Mouse (Mus musculus): ENCODE data around the gene Zfp827. TPM values are rescaled to one million over a fixed set of nuclear protein-coding genes. Genes with fewer than 3 reads are reported as not detected.

Zfp827 gene
- polyA plus RNA-seq, 1 experiment from 2014 or later = 5.2 TPM

DNA sequence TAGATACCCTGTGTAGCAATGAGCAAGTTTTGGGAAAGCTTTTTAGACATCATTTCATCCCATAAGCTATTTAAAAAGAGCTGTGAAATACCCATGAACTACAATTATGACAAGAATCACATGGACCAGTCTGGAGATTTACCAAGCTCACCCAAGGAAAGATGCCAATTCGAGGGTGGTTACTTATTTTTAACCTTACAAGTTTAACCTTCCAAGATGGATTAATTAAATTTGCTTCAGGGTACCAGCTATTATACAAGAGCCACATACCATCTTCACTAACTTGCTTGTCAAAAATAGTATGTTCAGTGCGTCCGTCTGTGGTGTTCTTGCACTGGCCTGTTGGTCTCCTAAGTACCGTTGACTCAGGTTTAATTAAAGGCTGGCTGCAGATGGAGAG lies 123.4 kb downstream of the Zfp827 start:
- no peak for ATAC-seq (replicated peaks; ENCODE audit: extremely low read depth, insufficient read depth, low FRiP score)
- WGBS = 86% methylated on average over 4 of the region's 4 CpGs

DNA sequence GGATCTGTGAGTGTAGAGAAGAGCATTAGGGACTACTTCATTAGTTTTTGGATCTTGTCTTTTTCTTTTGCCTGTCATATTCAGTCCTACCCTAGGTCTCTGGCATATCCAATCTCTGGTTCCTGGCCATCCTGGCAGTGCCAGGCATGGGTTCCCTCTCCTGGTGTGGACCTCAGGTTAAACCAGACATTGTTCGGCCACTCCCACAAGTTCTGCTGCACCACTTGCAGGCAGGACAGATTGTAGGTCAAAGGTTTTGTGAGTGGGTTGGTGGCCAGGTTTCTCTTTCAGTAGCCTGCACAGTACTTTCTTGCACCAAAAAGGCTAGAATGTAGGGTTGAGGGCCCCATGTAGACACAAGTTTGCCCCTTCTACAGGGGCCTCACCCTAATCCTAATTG lies 125.0 kb downstream of the Zfp827 start:
- H3K9me3 ChIP-seq (replicated peaks; ENCODE audit: control insufficient read depth, low read length) = no peaks in the 10 kb centered on the region
- no peak overlapping the region for H3K27ac ChIP-seq (ENCODE audit: low read length)
- H3K27me3 ChIP-seq (ENCODE audit: control insufficient read depth, insufficient read depth, low read length) = no peaks in the 10 kb centered on the region
- no peak overlapping the region for H3K9ac ChIP-seq (ENCODE audit: low read length)
- peaks cover 6% of the 10 kb centered on the region for H3K36me3 ChIP-seq (ENCODE audit: control insufficient read depth, insufficient read depth)
- peaks cover 1% of the 10 kb centered on the region; the same call in 1 of the 2 replicates for H3K4me1 ChIP-seq (ENCODE audit: control insufficient read depth, insufficient read depth, low read length)
- H3K4me2 ChIP-seq (ENCODE audit: low read depth, low read length) = no peak overlapping the region
- WGBS = 89% methylated on average over 1 of the region's 1 CpGs
- no peak for ATAC-seq (replicated peaks; ENCODE audit: extremely low read depth, insufficient read depth, low FRiP score)
- H3K4me3 ChIP-seq (ENCODE audit: low read length) = no peak overlapping the region

More for the DNA sequence above, 123.4 kb downstream of the Zfp827 start:
- Histone ChIP-seq H3K36me3 (ENCODE audit: control insufficient read depth, insufficient read depth) (peaks cover 4% of the 10 kb centered on the region), H3K27me3 (ENCODE audit: control insufficient read depth, insufficient read depth, low read length) (no peaks in the 10 kb centered on the region), H3K4me2 (ENCODE audit: low read depth, low read length) (no peak overlapping the region), H3K27ac (ENCODE audit: low read length) (no peak overlapping the region), H3K9me3 (replicated peaks; ENCODE audit: control insufficient read depth, low read length) (no peaks in the 10 kb centered on the region), H3K4me3 (ENCODE audit: low read length) (no peak overlapping the region), H3K9ac (ENCODE audit: low read length) (no peak overlapping the region), H3K4me1 (ENCODE audit: control insufficient read depth, insufficient read depth, low read length) (no peaks in the 10 kb centered on the region)

DNA sequence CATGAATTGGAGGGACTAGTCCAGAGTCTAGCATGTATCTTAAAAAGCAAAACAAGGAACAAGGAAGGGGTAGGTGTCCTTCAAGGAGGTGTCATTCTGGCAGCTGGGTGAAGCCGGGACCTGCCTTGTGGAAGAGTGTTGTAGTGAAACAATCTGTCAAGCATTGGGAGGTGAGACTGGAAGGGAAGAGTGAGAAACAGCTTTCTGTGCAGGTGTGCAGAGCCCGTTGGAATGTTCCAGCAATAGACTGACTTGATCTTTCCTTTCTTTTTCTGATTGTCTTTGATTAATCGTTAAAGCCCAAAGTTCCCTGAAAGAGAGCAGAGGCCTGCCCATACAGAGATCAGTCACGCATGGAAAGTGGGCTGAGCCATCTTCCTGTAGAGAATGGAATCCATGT lies 125.4 kb downstream of the Zfp827 start:
- H3K4me1 ChIP-seq (ENCODE audit: control insufficient read depth, insufficient read depth, low read length) = peaks cover 3% of the 10 kb centered on the region; the same call in 1 of the 2 replicates
- no peak overlapping the region for H3K4me3 ChIP-seq (ENCODE audit: low read length)
- WGBS = 94% methylated on average over 4 of the region's 4 CpGs
- H3K9me3 ChIP-seq (replicated peaks; ENCODE audit: control insufficient read depth, low read length) = no peaks in the 10 kb centered on the region
- H3K27ac ChIP-seq (ENCODE audit: low read length) = no peak overlapping the region
- peaks cover 6% of the 10 kb centered on the region for H3K36me3 ChIP-seq (ENCODE audit: control insufficient read depth, insufficient read depth)
- H3K4me2 ChIP-seq (ENCODE audit: low read depth, low read length) = no peak overlapping the region
- no peak overlapping the region for H3K9ac ChIP-seq (ENCODE audit: low read length)
- no peak for ATAC-seq (replicated peaks; ENCODE audit: extremely low read depth, insufficient read depth, low FRiP score)
- no peaks in the 10 kb centered on the region for H3K27me3 ChIP-seq (ENCODE audit: control insufficient read depth, insufficient read depth, low read length)

DNA sequence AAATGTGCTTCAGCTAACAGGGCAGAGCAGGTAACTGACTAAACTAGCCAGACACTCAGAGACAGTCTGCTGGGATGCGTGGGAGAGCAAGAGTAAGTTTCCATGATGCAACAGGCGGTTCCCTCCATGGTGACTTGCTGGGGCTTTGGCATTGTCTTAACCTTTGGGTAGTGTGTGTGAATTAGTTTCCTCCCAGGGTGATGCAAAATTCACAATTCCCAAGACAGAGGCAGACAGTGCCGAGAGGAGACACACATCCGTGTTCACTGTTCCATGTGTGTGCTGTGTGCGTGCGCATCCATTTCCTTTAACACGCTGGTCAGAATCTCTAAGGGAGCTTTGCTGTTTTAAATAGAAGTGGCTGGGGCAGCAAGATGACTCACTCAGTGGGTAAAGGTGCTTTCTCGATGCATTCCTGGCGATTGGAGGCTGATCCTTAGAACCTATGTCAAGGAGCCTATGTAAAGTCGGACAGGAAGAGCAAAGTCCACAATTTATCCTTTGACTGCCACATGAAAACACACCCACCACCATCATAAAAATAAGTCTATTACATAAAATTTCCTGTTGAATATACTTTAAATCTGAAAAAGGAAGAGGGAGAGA lies 127.4 kb downstream of the Zfp827 start:
- H3K4me2 ChIP-seq (ENCODE audit: low read depth, low read length) = no peak overlapping the region
- H3K27ac ChIP-seq (ENCODE audit: low read length) = no peak overlapping the region
- WGBS = 89% methylated on average over 10 of the region's 10 CpGs
- ATAC-seq (replicated peaks; ENCODE audit: extremely low read depth, insufficient read depth, low FRiP score) = no peak
- no peak overlapping the region for H3K9ac ChIP-seq (ENCODE audit: low read length)
- H3K9me3 ChIP-seq (replicated peaks; ENCODE audit: control insufficient read depth, low read length) = no peaks in the 10 kb centered on the region
- H3K36me3 ChIP-seq (ENCODE audit: control insufficient read depth, insufficient read depth) = peaks cover 6% of the 10 kb centered on the region
- no peaks in the 10 kb centered on the region for H3K27me3 ChIP-seq (ENCODE audit: control insufficient read depth, insufficient read depth, low read length)
- H3K4me3 ChIP-seq (ENCODE audit: low read length) = no peak overlapping the region
- H3K4me1 ChIP-seq (ENCODE audit: control insufficient read depth, insufficient read depth, low read length) = peaks cover 12% of the 10 kb centered on the region

DNA sequence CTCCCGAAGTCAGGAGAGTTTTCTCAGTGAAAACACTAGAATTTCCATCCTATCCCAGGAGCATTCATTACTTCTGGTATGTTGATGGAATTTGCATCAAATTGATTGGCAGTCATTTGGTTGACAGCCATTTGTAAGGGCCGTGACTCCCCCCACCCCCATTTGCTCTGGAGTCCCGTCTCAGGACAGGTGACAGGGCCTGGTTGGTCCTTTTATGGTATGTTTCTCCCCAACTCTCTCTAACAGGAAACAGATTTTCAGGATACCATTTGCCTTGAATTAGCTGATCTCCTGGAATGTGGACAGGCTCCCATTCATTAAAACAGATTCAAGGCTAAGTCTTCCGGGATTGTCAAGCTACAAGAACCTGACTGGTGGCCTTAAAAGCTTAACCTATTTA lies 129.1 kb downstream of the Zfp827 start:
- H3K27ac ChIP-seq (ENCODE audit: low read length) = no peak overlapping the region
- H3K4me2 ChIP-seq (ENCODE audit: low read depth, low read length) = no peak overlapping the region
- peaks cover 13% of the 10 kb centered on the region for H3K4me1 ChIP-seq (ENCODE audit: control insufficient read depth, insufficient read depth, low read length)
- no peak overlapping the region for H3K9ac ChIP-seq (ENCODE audit: low read length)
- H3K4me3 ChIP-seq (ENCODE audit: low read length) = no peak overlapping the region
- H3K36me3 ChIP-seq (ENCODE audit: control insufficient read depth, insufficient read depth) = peaks cover 6% of the 10 kb centered on the region
- H3K27me3 ChIP-seq (ENCODE audit: control insufficient read depth, insufficient read depth, low read length) = no peaks in the 10 kb centered on the region
- 75% methylated on average over 4 of the region's 4 CpGs for WGBS
- ATAC-seq (replicated peaks; ENCODE audit: extremely low read depth, insufficient read depth, low FRiP score) = no peak
- H3K9me3 ChIP-seq (replicated peaks; ENCODE audit: control insufficient read depth, low read length) = no peaks in the 10 kb centered on the region

DNA sequence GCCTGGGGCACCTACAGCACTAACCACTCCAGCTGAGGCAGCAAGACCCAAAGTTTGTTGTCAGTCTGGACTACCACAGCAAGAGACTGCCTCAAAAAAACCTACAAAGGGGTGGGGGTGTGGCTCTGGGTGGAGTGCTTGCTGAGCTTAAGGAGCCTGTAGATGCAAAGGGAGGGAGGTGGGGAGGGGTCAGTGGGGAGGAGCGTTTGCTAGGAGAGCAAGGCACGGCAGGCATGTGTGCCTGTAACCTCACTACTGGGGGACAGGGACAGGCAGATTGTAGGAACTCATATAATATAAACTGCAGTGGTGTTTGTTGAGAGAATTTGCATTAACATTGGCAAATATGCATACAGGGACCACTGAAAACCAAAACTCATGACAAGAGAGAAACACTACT lies 130.1 kb downstream of the Zfp827 start:
- Histone ChIP-seq H3K4me3 (ENCODE audit: low read length) (no peak overlapping the region), H3K9me3 (replicated peaks; ENCODE audit: control insufficient read depth, low read length) (no peaks in the 10 kb centered on the region), H3K4me2 (ENCODE audit: low read depth, low read length) (no peak overlapping the region), H3K27me3 (ENCODE audit: control insufficient read depth, insufficient read depth, low read length) (no peaks in the 10 kb centered on the region), H3K27ac (ENCODE audit: low read length) (no peak overlapping the region), H3K9ac (ENCODE audit: low read length) (no peak overlapping the region), H3K4me1 (ENCODE audit: control insufficient read depth, insufficient read depth, low read length) (peaks cover 23% of the 10 kb centered on the region), H3K36me3 (ENCODE audit: control insufficient read depth, insufficient read depth) (peaks cover 6% of the 10 kb centered on the region)
- ATAC-seq (replicated peaks; ENCODE audit: extremely low read depth, insufficient read depth, low FRiP score) = no peak
- 45% methylated on average over 2 of the region's 2 CpGs for WGBS

DNA sequence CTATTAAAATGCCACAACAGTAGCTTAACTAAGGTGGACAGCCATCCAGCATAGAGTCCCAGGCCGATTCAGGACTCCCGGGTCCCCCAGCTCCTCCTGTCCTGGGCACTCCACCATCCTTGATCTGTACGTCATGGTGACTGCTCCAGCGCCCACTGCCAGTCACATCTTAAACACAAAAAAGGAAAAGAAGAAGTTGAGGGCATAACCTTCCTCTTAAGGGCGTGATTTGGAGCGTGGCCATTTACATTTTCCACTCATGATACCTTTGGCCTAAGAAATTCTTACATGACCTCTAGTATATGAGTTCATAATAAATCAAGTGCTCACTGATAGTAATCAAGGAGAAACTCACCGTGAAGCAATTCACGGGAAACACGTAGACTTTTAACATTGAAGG lies 131.2 kb downstream of the Zfp827 start:
- Histone ChIP-seq H3K27ac (ENCODE audit: low read length) (no peak overlapping the region), H3K4me1 (ENCODE audit: control insufficient read depth, insufficient read depth, low read length) (peaks cover 33% of the 10 kb centered on the region), H3K9ac (ENCODE audit: low read length) (no peak overlapping the region), H3K27me3 (ENCODE audit: control insufficient read depth, insufficient read depth, low read length) (no peaks in the 10 kb centered on the region), H3K36me3 (ENCODE audit: control insufficient read depth, insufficient read depth) (peaks cover 6% of the 10 kb centered on the region), H3K4me2 (ENCODE audit: low read depth, low read length) (no peak overlapping the region), H3K4me3 (ENCODE audit: low read length) (no peak overlapping the region), H3K9me3 (replicated peaks; ENCODE audit: control insufficient read depth, low read length) (no peaks in the 10 kb centered on the region)
- ATAC-seq (replicated peaks; ENCODE audit: extremely low read depth, insufficient read depth, low FRiP score) = no peak
- WGBS = 88% methylated on average over 9 of the region's 9 CpGs

DNA sequence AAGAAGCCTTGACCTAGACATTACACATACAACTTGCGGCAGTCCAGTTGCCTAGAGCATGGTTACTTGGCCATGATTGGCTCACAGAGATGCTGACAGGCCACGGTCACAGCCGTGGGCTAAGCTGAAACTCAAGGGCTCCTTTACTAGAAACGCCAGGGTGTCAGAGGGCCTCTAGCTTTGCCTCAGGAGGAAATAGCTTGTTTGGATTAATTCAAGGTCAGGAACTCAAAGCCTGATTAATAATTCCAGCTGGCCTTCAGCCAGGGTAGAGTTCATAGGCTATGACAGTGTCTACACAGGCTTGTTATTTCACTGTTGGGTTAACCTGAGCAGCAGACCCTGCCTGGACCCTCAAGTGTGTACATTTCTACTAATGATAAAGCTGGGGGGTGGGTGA lies 132.1 kb downstream of the Zfp827 start:
- H3K36me3 ChIP-seq (ENCODE audit: control insufficient read depth, insufficient read depth) = peaks cover 6% of the 10 kb centered on the region
- peak overlapping the region; percentile 21 for H3K27ac ChIP-seq (ENCODE audit: low read length)
- H3K9ac ChIP-seq (ENCODE audit: low read length) = no peak overlapping the region
- H3K4me3 ChIP-seq (ENCODE audit: low read length) = no peak overlapping the region
- H3K4me1 ChIP-seq (ENCODE audit: control insufficient read depth, insufficient read depth, low read length) = peaks cover 33% of the 10 kb centered on the region
- no peak overlapping the region for H3K4me2 ChIP-seq (ENCODE audit: low read depth, low read length)
- H3K27me3 ChIP-seq (ENCODE audit: control insufficient read depth, insufficient read depth, low read length) = no peaks in the 10 kb centered on the region
- WGBS = 29% methylated on average over 4 of the region's 4 CpGs
- ATAC-seq (replicated peaks; ENCODE audit: extremely low read depth, insufficient read depth, low FRiP score) = no peak
- no peaks in the 10 kb centered on the region for H3K9me3 ChIP-seq (replicated peaks; ENCODE audit: control insufficient read depth, low read length)

DNA sequence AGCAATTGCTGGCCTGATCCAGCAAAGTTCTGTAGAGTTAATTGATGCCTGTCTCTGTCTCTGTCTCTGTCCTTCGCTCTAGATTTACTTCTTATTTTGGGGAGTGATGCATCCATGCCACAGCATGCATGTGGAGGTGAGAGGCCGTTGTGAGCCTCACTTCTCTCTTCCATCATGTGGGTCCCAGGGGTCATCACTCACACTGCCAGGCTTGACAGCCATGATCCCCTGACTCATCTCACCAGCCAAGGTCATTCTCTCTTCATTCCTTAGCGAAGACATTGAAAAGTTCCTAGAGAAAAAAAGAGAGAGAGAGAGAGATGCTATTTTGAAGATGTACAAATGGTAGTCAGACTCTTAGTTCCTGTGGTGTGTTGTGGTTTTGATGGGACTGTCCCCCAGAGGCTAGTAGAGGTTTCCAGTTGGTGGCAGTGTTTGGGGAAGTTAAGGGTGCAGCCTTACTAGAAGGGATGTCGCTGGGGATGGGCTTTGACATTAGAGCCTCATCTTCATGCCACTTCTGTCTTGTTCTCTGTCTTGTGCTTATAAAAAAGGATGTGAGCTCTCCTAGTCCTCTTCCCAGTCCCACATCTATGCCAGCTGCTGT lies 133.0 kb downstream of the Zfp827 start:
- no peak overlapping the region for H3K27ac ChIP-seq (ENCODE audit: low read length)

More for the DNA sequence above, 133.0 kb downstream of the Zfp827 start:
- Histone ChIP-seq H3K4me3 (ENCODE audit: low read length) (no peak overlapping the region), H3K4me1 (ENCODE audit: control insufficient read depth, insufficient read depth, low read length) (peaks cover 33% of the 10 kb centered on the region), H3K27me3 (ENCODE audit: control insufficient read depth, insufficient read depth, low read length) (no peaks in the 10 kb centered on the region), H3K4me2 (ENCODE audit: low read depth, low read length) (no peak overlapping the region), H3K9ac (ENCODE audit: low read length) (no peak overlapping the region), H3K36me3 (ENCODE audit: control insufficient read depth, insufficient read depth) (peaks cover 8% of the 10 kb centered on the region), H3K9me3 (replicated peaks; ENCODE audit: control insufficient read depth, low read length) (no peaks in the 10 kb centered on the region)
- 82% methylated on average over 4 of the region's 4 CpGs for WGBS
- no peak for ATAC-seq (replicated peaks; ENCODE audit: extremely low read depth, insufficient read depth, low FRiP score)

All from heart, embryonic 16.5 days (tissue).